Mouse (Mus musculus): ENCODE data around the gene Macrod2.

GRCm38 (mm10) chr2:141274262-141274661, 879.2 kb downstream of the Macrod2 start:
- TF ChIP-seq CTCF (IDR thresholded peaks at IDR 0.05; ENCODE audit: control insufficient read depth, insufficient read depth, insufficient replicate concordance, low read depth, low read length) (no peak), POLR2A (IDR thresholded peaks at IDR 0.05; ENCODE audit: control insufficient read depth, low read depth, low read length) (no peak)

Measured in testis, adult 2 months (tissue).